Comparison of ENCODE assay signal across 9 mouse cellular contexts in genomic region chr1:92378741-92379509, GRCm38 (mm10).
A peak's percentile ranks its signal among the peaks of the same experiment; 100 is the strongest.
DNase-seq lines count a peak whose midpoint lies in the region; ATAC-seq and TF ChIP-seq lines count a peak whose summit lies in the region.
"Had no signal": no experiment of that assay in that cellular context is flagged by ENCODE, and none has a peak within 500 bp of the region (broad histone marks: within the 10 kb centered on the region; RNA-seq: fewer than 3 reads in every experiment).

No protein-coding gene starts in this region.

- no peaks in the 10 kb centered on the region for H3K36me3 ChIP-seq in midbrain, embryonic 11.5 days (ENCODE audit: control insufficient read depth, insufficient read depth, low read length)
- no peaks in the 10 kb centered on the region for H3K36me3 ChIP-seq in midbrain, embryonic 13.5 days
- no peaks in the 10 kb centered on the region for H3K36me3 ChIP-seq in heart, adult 2 months (ENCODE audit: control insufficient read depth, insufficient read depth, low read length)
- no peaks in the 10 kb centered on the region for H3K36me3 ChIP-seq in kidney, postnatal 0 days (ENCODE audit: insufficient read depth, low read length)
- H3K36me3 ChIP-seq in neural tube, embryonic 14.5 days (ENCODE audit: control insufficient read depth, insufficient read depth, low read length), result no peaks in the 10 kb centered on the region

- H3K79me2 ChIP-seq in heart, adult 2 months (replicated peaks; ENCODE audit: control insufficient read depth, insufficient read depth, low read length), result no peaks in the 10 kb centered on the region

- H3K9me3 ChIP-seq in midbrain, embryonic 11.5 days (ENCODE audit: control insufficient read depth, low read length), result no peaks in the 10 kb centered on the region
- H3K9me3 ChIP-seq in midbrain, embryonic 13.5 days, result no peaks in the 10 kb centered on the region
- no peaks in the 10 kb centered on the region for H3K9me3 ChIP-seq in kidney, postnatal 0 days (replicated peaks; ENCODE audit: low read length)
- H3K9me3 ChIP-seq in neural tube, embryonic 14.5 days (ENCODE audit: control insufficient read depth, low read length), result no peaks in the 10 kb centered on the region

- H3K4me3 ChIP-seq in midbrain, embryonic 11.5 days (ENCODE audit: low read depth, low read length), result no peak overlapping the region
- H3K4me3 ChIP-seq in midbrain, embryonic 13.5 days (replicated peaks), result no peak overlapping the region
- peak overlapping the region; percentile 24; the same call in 1 of the 2 replicates for H3K4me3 ChIP-seq in heart, adult 2 months
- H3K4me3 ChIP-seq in kidney, postnatal 0 days (replicated peaks; ENCODE audit: low read depth, low read length), result no peak overlapping the region
- no peak overlapping the region for H3K4me3 ChIP-seq in neural tube, embryonic 14.5 days (ENCODE audit: low read depth, low read length)

- TF ChIP-seq POLR2A in heart, adult 2 months (IDR thresholded peaks at IDR 0.05; ENCODE audit: insufficient read depth, low read depth, low read length), result no peak

- H3K9ac ChIP-seq in midbrain, embryonic 11.5 days (ENCODE audit: low read length), result no peak overlapping the region
- H3K9ac ChIP-seq in midbrain, embryonic 13.5 days (replicated peaks), result no peak overlapping the region
- H3K9ac ChIP-seq in heart, adult 2 months (ENCODE audit: low read depth, low read length), result peak overlapping the region; percentile 1; the same call in 1 of the 2 replicates
- H3K9ac ChIP-seq in kidney, postnatal 0 days (ENCODE audit: low read depth, low read length), result no peak overlapping the region
- no peak overlapping the region for H3K9ac ChIP-seq in neural tube, embryonic 14.5 days (replicated peaks; ENCODE audit: low read depth, low read length)
- H3K9ac ChIP-seq: liver, embryonic 14.5 days had no signal

- H3K27ac ChIP-seq in midbrain, embryonic 11.5 days (ENCODE audit: low read depth, low read length), result no peak overlapping the region
- no peak overlapping the region for H3K27ac ChIP-seq in midbrain, embryonic 13.5 days
- H3K27ac ChIP-seq in heart, adult 2 months, result peak overlapping the region; percentile 88
- 0 out of 2 replicates have a peak overlapping the region, but pooled peaks have one; percentile 51 for H3K27ac ChIP-seq in kidney, postnatal 0 days
- H3K27ac ChIP-seq in neural tube, embryonic 14.5 days (ENCODE audit: low read depth, low read length), result no peak overlapping the region; the same call in 1 of the 2 replicates
- H3K27ac ChIP-seq: liver, embryonic 14.5 days had no signal

- H3K4me2 ChIP-seq in midbrain, embryonic 11.5 days, result no peak overlapping the region
- no peak overlapping the region for H3K4me2 ChIP-seq in midbrain, embryonic 13.5 days (replicated peaks)
- H3K4me2 ChIP-seq in kidney, postnatal 0 days (ENCODE audit: low read length), result no peak overlapping the region
- no peak overlapping the region for H3K4me2 ChIP-seq in neural tube, embryonic 14.5 days (ENCODE audit: low read depth, low read length)

- intact Hi-C loops in heart, adult 2 months (cut with DNase I), result loop anchor here (5.0 kb wide), 1 partner anchor 58 kb away; no protein-coding TSS in a partner anchor
- intact Hi-C loops in left cerebral cortex, postnatal 4 days (cut with DNase I), result no loop called here

- TF ChIP-seq EP300 in heart, adult 2 months (IDR thresholded peaks at IDR 0.05; ENCODE audit: insufficient read depth, low read depth, low read length), result peak; percentile 48; the same call in 1 of the 2 replicates

- peak; percentile 81 for DNase-seq in midbrain, embryonic 11.5 days (ENCODE audit: low spot score, missing footprints)
- peak; percentile 55 to 68 for DNase-seq in heart, adult 2 months
- DNase-seq in kidney, postnatal 0 days (ENCODE audit: low spot score), result peak; percentile 91
- DNase-seq in right cerebral cortex, postnatal 4 days, result no peak
- DNase-seq in right cerebral cortex, postnatal 36 days (ENCODE audit: low spot score in 2 of 2), result no peak
- no peak for DNase-seq in left cerebral cortex, postnatal 4 days

- no peak for TF ChIP-seq CTCF in heart, adult 2 months (IDR thresholded peaks at IDR 0.05)
- TF ChIP-seq CTCF in kidney, postnatal 0 days (IDR thresholded peaks at IDR 0.05; ENCODE audit: low read depth), result 0 out of 2 replicates have a peak, but pooled peaks have one; percentile 29

- no peaks in the 10 kb centered on the region for H3K27me3 ChIP-seq in midbrain, embryonic 11.5 days (ENCODE audit: control insufficient read depth, insufficient read depth, low read length)
- no peaks in the 10 kb centered on the region for H3K27me3 ChIP-seq in midbrain, embryonic 13.5 days
- no peaks in the 10 kb centered on the region for H3K27me3 ChIP-seq in heart, adult 2 months (ENCODE audit: control insufficient read depth, insufficient read depth, low read length)
- no peaks in the 10 kb centered on the region for H3K27me3 ChIP-seq in kidney, postnatal 0 days (ENCODE audit: insufficient read depth, low read length)
- H3K27me3 ChIP-seq in neural tube, embryonic 14.5 days (ENCODE audit: control insufficient read depth, insufficient read depth, low read length), result no peaks in the 10 kb centered on the region

- no peaks in the 10 kb centered on the region for H3K4me1 ChIP-seq in midbrain, embryonic 11.5 days (ENCODE audit: control insufficient read depth, insufficient read depth, low read length)
- H3K4me1 ChIP-seq in midbrain, embryonic 13.5 days (replicated peaks), result no peaks in the 10 kb centered on the region
- peaks cover 13% of the 10 kb centered on the region for H3K4me1 ChIP-seq in heart, adult 2 months (ENCODE audit: control insufficient read depth, insufficient read depth, low read length)
- H3K4me1 ChIP-seq in kidney, postnatal 0 days (replicated peaks; ENCODE audit: insufficient read depth, low read length), result 0 out of 2 replicates have a peak, but pooled peaks cover 7% of the 10 kb centered on the region
- no peaks in the 10 kb centered on the region for H3K4me1 ChIP-seq in neural tube, embryonic 14.5 days (ENCODE audit: control insufficient read depth, insufficient read depth, low read length)

- ATAC-seq in midbrain, embryonic 11.5 days (ENCODE audit: low FRiP score), result no peak
- ATAC-seq in midbrain, embryonic 13.5 days, result no peak
- peak; percentile 80 for ATAC-seq in kidney, postnatal 0 days (replicated peaks; ENCODE audit: low FRiP score, low read depth)
- ATAC-seq in neural tube, embryonic 14.5 days (ENCODE audit: low read depth), result peak; percentile 44; the same call in 1 of the 2 replicates

- WGBS in midbrain, embryonic 11.5 days, result 59% methylated on average over 8 of the region's 8 CpGs
- WGBS in midbrain, embryonic 13.5 days, result 64% methylated on average over 8 of the region's 8 CpGs
- WGBS in heart, adult 2 months, result 53% methylated on average over 8 of the region's 8 CpGs
- 50% methylated on average over 8 of the region's 8 CpGs for WGBS in kidney, postnatal 0 days
- 55% methylated on average over 8 of the region's 8 CpGs for WGBS in neural tube, embryonic 14.5 days

Comparison
In these comparisons a context has a peak if more than half of its experiments do, and no peak if none do; other contexts are left out.
1. ATAC-seq: peak in kidney, postnatal 0 days (single experiment) and neural tube, embryonic 14.5 days (single experiment); none in midbrain, embryonic 11.5 days (single experiment) and midbrain, embryonic 13.5 days (single experiment).
2. DNase-seq: peak in midbrain, embryonic 11.5 days (single experiment), heart, adult 2 months (2 of 2) and kidney, postnatal 0 days (single experiment); none in right cerebral cortex, postnatal 4 days (single experiment), right cerebral cortex, postnatal 36 days (0 of 2) and left cerebral cortex, postnatal 4 days (single experiment).
3. H3K27ac ChIP-seq: peak in heart, adult 2 months (single experiment) and kidney, postnatal 0 days (single experiment); none in midbrain, embryonic 11.5 days (single experiment), midbrain, embryonic 13.5 days (single experiment) and neural tube, embryonic 14.5 days (single experiment).